Mouse (Mus musculus) myocyte (in vitro differentiated cells): ENCODE data around the gene 4933407L21Rik.

Experiments
- E2F4 ChIP-seq: IDR thresholded peaks from one replicate; pipeline ENCODE4 v1.6.1; 2011; ENCODE audit warnings: mild to moderate bottlenecking, control low read depth, moderate library complexity; ENCODE audit not compliant: insufficient read depth
- MAX ChIP-seq: IDR thresholded peaks from one replicate; pipeline ENCODE4 v1.6.1; 2011; ENCODE audit warnings: low read depth, mild to moderate bottlenecking, control low read depth
- MYOG ChIP-seq, 3 experiments: IDR thresholded peaks; one replicate each; pipeline ENCODE4 v1.6.1; 2011; ENCODE audit warnings: control low read depth in 2 of 3, low read depth in 2 of 3, mild to moderate bottlenecking in 2 of 3; ENCODE audit not compliant: insufficient read length in 2 of 3, control insufficient read depth in 1 of 3, insufficient read depth in 1 of 3
- POLR2A ChIP-seq: IDR thresholded peaks from one replicate; pipeline ENCODE4 v1.6.1; 2011; ENCODE audit warnings: low read depth, mild to moderate bottlenecking, control low read depth, moderate library complexity; ENCODE audit not compliant: insufficient read length
- POLR2AphosphoS2 ChIP-seq: IDR thresholded peaks from one replicate; pipeline ENCODE4 v1.6.1; 2011; ENCODE audit warnings: low read depth, control low read depth; ENCODE audit not compliant: insufficient read length
- TCF12 ChIP-seq: IDR thresholded peaks from one replicate; pipeline ENCODE4 v1.6.1; 2011; ENCODE audit warnings: mild to moderate bottlenecking, control low read depth; ENCODE audit not compliant: poor library complexity, insufficient read depth, severe bottlenecking
- USF1 ChIP-seq: IDR thresholded peaks from one replicate; pipeline ENCODE4 v1.6.1; 2011; ENCODE audit warnings: low read depth, mild to moderate bottlenecking, control low read depth, moderate library complexity

DNA sequence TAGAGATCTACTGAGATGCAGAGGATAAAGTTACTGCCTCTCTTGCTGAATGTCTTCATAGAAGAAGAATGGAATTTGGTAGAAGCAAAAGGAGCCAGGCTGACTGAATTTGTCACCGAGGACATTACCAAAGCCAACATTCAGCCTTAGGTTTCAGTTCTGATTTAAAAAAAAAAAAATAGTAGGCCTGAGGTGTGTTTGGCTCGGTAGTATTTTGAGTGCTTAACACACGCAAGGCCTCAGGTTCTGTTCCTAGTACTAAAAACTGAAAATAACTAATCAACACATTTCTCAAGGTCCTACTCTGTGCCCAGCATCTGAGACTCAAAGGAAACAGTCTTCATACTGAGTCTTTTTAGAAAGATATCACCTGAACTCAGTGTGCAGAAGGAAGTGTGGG is 42.8 kb downstream of the 4933407L21Rik start:
- TF ChIP-seq TCF12 = no peak
- no peak for TF ChIP-seq POLR2A
- TF ChIP-seq MAX = no peak
- no peak for TF ChIP-seq USF1
- no peak for TF ChIP-seq MYOG (IDR thresholded peaks at IDR 0.05; ENCODE audit: control insufficient read depth in 1 of 3, insufficient read depth in 1 of 3, insufficient read length in 2 of 3, low read depth in 2 of 3)
- no peak for TF ChIP-seq POLR2AphosphoS2
- no peak for TF ChIP-seq E2F4
